Mouse (Mus musculus): ENCODE measurements around the gene Cic. TPM values are rescaled to one million over a fixed set of nuclear protein-coding genes. Genes with fewer than 3 reads are reported as not detected.

Cic gene
- polyA plus RNA-seq, 1 experiment from 2014 or later = 39.1 TPM

- TF ChIP-seq CTCF (IDR thresholded peaks at IDR 0.05; ENCODE audit: low read depth) = no peak
- peaks cover 84% of the 10 kb centered on the region for H3K36me3 ChIP-seq (ENCODE audit: insufficient read depth)
- no peak overlapping the region for H3K9ac ChIP-seq
- whole genome bisulfite sequencing = 92% methylated on average over 12 of the region's 12 CpGs
- H3K27me3 ChIP-seq (ENCODE audit: insufficient read depth, low read length) = no peaks in the 10 kb centered on the region
- DNase-seq (no peak), ATAC-seq (ENCODE audit: insufficient read depth) (no peak)
- no peak overlapping the region for H3K4me3 ChIP-seq (ENCODE audit: low read depth, low read length)
- peaks cover 6% of the 10 kb centered on the region for H3K4me1 ChIP-seq (ENCODE audit: insufficient read depth)
- H3K27ac ChIP-seq (ENCODE audit: low read depth) = no peak overlapping the region
- no peaks in the 10 kb centered on the region for H3K9me3 ChIP-seq (ENCODE audit: low read depth, low read length)
- H3K4me2 ChIP-seq = no peak overlapping the region
Measured at GRCm38 (mm10) chr7:25288011-25288410, 20.5 kb downstream of the Cic start.

GRCm38 (mm10) chr7:25288721-25289120 is 21.2 kb downstream of the Cic start:
- Histone ChIP-seq H3K36me3 (ENCODE audit: insufficient read depth) (peaks cover 91% of the 10 kb centered on the region), H3K4me3 (ENCODE audit: low read depth, low read length) (no peak overlapping the region), H3K27me3 (ENCODE audit: insufficient read depth, low read length) (no peaks in the 10 kb centered on the region), H3K4me1 (ENCODE audit: insufficient read depth) (peaks cover 6% of the 10 kb centered on the region), H3K4me2 (no peak overlapping the region), H3K9me3 (ENCODE audit: low read depth, low read length) (no peaks in the 10 kb centered on the region), H3K9ac (no peak overlapping the region), H3K27ac (ENCODE audit: low read depth) (no peak overlapping the region)
- no peak for DNase-seq
- ATAC-seq (ENCODE audit: insufficient read depth) = no peak
- WGBS = 88% methylated on average over 3 of the region's 3 CpGs
- no peak for TF ChIP-seq CTCF (IDR thresholded peaks at IDR 0.05; ENCODE audit: low read depth)

DNA sequence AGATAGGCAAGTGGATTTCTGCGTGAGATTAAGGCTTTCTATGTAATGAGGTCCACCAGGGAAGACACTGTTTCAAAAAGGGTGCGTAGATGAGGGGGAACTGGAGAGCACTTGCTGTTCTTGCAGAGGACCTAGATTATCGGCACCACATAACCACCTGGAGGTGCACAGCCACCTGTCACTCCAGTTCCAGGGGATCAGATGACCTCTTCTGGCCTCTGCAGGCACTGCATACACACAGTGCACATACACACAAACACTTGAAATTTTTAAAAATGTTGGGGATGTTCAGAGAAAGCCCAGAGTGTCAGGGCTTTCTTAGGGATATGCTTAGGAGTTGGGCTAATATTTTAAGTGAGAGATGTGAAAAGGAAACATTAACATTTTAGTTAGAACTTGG is 22.4 kb downstream of the Cic start:
- Histone ChIP-seq H3K4me3 (ENCODE audit: low read depth, low read length) (no peak overlapping the region), H3K27me3 (ENCODE audit: insufficient read depth, low read length) (no peaks in the 10 kb centered on the region), H3K36me3 (ENCODE audit: insufficient read depth) (peaks cover 100% of the 10 kb centered on the region), H3K4me2 (no peak overlapping the region), H3K9ac (no peak overlapping the region), H3K4me1 (ENCODE audit: insufficient read depth) (no peaks in the 10 kb centered on the region), H3K9me3 (ENCODE audit: low read depth, low read length) (no peaks in the 10 kb centered on the region), H3K27ac (ENCODE audit: low read depth) (no peak overlapping the region)
- WGBS = 96% methylated on average over 3 of the region's 3 CpGs
- DNase-seq = no peak
- no peak for ATAC-seq (ENCODE audit: insufficient read depth)
- TF ChIP-seq CTCF (IDR thresholded peaks at IDR 0.05; ENCODE audit: low read depth) = peak; percentile 21; the same call in 1 of the 2 replicates

DNA sequence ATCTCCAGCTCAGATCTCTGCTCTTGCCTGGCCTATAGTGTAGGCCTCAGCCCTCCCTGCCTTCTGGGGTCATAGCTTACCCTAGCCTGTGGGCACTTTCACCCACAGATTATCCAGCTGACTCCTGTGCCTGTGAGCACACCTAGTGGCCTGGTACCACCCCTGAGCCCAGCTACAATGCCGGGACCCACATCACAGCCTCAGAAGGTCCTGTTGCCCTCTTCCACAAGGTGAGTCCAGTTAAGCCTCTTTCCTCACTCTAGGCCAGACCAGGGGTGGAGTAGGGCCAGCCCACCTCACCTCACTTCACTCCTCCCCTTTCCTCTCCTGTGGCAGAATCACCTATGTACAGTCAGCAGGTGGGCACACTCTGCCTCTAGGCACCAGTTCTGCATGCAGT is 23.0 kb downstream of the Cic start:
- 97% methylated on average over 1 of the region's 1 CpGs for WGBS
- ATAC-seq (ENCODE audit: insufficient read depth) (no peak), DNase-seq (no peak)
- Histone ChIP-seq H3K4me3 (ENCODE audit: low read depth, low read length) (no peak overlapping the region), H3K9ac (no peak overlapping the region), H3K4me1 (ENCODE audit: insufficient read depth) (no peaks in the 10 kb centered on the region), H3K4me2 (no peak overlapping the region), H3K36me3 (ENCODE audit: insufficient read depth) (peaks cover 100% of the 10 kb centered on the region), H3K9me3 (ENCODE audit: low read depth, low read length) (no peaks in the 10 kb centered on the region), H3K27me3 (ENCODE audit: insufficient read depth, low read length) (no peaks in the 10 kb centered on the region), H3K27ac (ENCODE audit: low read depth) (no peak overlapping the region)
- TF ChIP-seq CTCF (IDR thresholded peaks at IDR 0.05; ENCODE audit: low read depth) = no peak

- DNase-seq (peak; percentile 68), ATAC-seq (ENCODE audit: insufficient read depth) (peak; percentile 21; the same call in 1 of the 2 replicates)
- Histone ChIP-seq H3K9me3 (ENCODE audit: low read depth, low read length) (no peaks in the 10 kb centered on the region), H3K4me2 (no peak overlapping the region), H3K4me1 (ENCODE audit: insufficient read depth) (no peaks in the 10 kb centered on the region), H3K9ac (no peak overlapping the region), H3K27me3 (ENCODE audit: insufficient read depth, low read length) (no peaks in the 10 kb centered on the region), H3K4me3 (ENCODE audit: low read depth, low read length) (no peak overlapping the region), H3K36me3 (ENCODE audit: insufficient read depth) (peaks cover 98% of the 10 kb centered on the region), H3K27ac (ENCODE audit: low read depth) (no peak overlapping the region)
- 83% methylated on average over 2 of the region's 2 CpGs for WGBS
- TF ChIP-seq CTCF (IDR thresholded peaks at IDR 0.05; ENCODE audit: low read depth) = no peak
Measured at GRCm38 (mm10) chr7:25290911-25291310, 23.4 kb downstream of the Cic start.

GRCm38 (mm10) chr7:25292107-25292506 is 24.6 kb downstream of the Cic start:
- Histone ChIP-seq H3K4me2 (no peak overlapping the region), H3K27ac (ENCODE audit: low read depth) (no peak overlapping the region), H3K27me3 (ENCODE audit: insufficient read depth, low read length) (no peaks in the 10 kb centered on the region), H3K9ac (no peak overlapping the region), H3K9me3 (ENCODE audit: low read depth, low read length) (no peaks in the 10 kb centered on the region), H3K4me3 (ENCODE audit: low read depth, low read length) (no peak overlapping the region), H3K4me1 (ENCODE audit: insufficient read depth) (no peaks in the 10 kb centered on the region), H3K36me3 (ENCODE audit: insufficient read depth) (peaks cover 86% of the 10 kb centered on the region)
- no peak for DNase-seq
- WGBS = 47% methylated on average over 7 of the region's 7 CpGs
- no peak for ATAC-seq (ENCODE audit: insufficient read depth)
- no peak for TF ChIP-seq CTCF (IDR thresholded peaks at IDR 0.05; ENCODE audit: low read depth)

GRCm38 (mm10) chr7:25293191-25293739 is 25.8 kb downstream of the Cic start:
- Histone ChIP-seq H3K27me3 (ENCODE audit: insufficient read depth, low read length) (no peaks in the 10 kb centered on the region), H3K9ac (no peak overlapping the region), H3K4me3 (ENCODE audit: low read depth, low read length) (no peak overlapping the region), H3K9me3 (ENCODE audit: low read depth, low read length) (no peaks in the 10 kb centered on the region), H3K4me2 (no peak overlapping the region), H3K27ac (ENCODE audit: low read depth) (no peak overlapping the region), H3K4me1 (ENCODE audit: insufficient read depth) (no peaks in the 10 kb centered on the region), H3K36me3 (ENCODE audit: insufficient read depth) (peaks cover 74% of the 10 kb centered on the region)
- 68% methylated on average over 9 of the region's 10 CpGs for WGBS
- ATAC-seq (ENCODE audit: insufficient read depth) (no peak), DNase-seq (no peak)
- TF ChIP-seq CTCF (IDR thresholded peaks at IDR 0.05; ENCODE audit: low read depth) = no peak

DNA sequence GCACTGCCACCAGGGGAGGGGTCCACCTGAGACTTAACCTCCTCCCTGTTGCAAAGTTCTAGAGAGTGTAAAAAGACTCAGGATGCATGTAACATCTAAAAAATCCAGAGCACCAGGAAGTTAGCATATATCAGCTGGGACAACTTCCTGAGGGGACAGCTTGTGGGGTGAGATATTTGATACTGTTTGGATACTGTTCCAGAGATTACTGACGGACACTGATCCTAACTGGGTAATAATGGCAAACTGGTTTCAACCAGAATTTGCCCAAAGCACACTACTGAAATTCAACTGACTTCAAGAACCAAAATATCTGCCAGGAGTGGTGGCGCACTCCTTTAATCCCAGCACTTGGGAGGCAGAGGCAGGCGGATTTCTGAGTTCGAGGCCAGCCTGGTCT is 27.0 kb downstream of the Cic start:
- ATAC-seq (ENCODE audit: insufficient read depth) = no peak
- H3K4me3 ChIP-seq (ENCODE audit: low read depth, low read length) = no peak overlapping the region
- no peaks in the 10 kb centered on the region for H3K4me1 ChIP-seq (ENCODE audit: insufficient read depth)

More for the DNA sequence above, 27.0 kb downstream of the Cic start:
- no peak overlapping the region for H3K4me2 ChIP-seq
- H3K27ac ChIP-seq (ENCODE audit: low read depth) = no peak overlapping the region
- no peaks in the 10 kb centered on the region for H3K27me3 ChIP-seq (ENCODE audit: insufficient read depth, low read length)
- no peaks in the 10 kb centered on the region for H3K9me3 ChIP-seq (ENCODE audit: low read depth, low read length)
- 86% methylated on average over 4 of the region's 4 CpGs for WGBS
- no peak for TF ChIP-seq CTCF (IDR thresholded peaks at IDR 0.05; ENCODE audit: low read depth)
- no peak overlapping the region for H3K9ac ChIP-seq
- no peak for DNase-seq
- peaks cover 62% of the 10 kb centered on the region for H3K36me3 ChIP-seq (ENCODE audit: insufficient read depth)
